Mouse (Mus musculus): ENCODE data around the gene Tmem95. TPM values are rescaled to one million over a fixed set of nuclear protein-coding genes. Genes with fewer than 3 reads are reported as not detected.

The Tmem95 gene
- total RNA-seq, 2 experiments from 2014 or later: not detected

DNA sequence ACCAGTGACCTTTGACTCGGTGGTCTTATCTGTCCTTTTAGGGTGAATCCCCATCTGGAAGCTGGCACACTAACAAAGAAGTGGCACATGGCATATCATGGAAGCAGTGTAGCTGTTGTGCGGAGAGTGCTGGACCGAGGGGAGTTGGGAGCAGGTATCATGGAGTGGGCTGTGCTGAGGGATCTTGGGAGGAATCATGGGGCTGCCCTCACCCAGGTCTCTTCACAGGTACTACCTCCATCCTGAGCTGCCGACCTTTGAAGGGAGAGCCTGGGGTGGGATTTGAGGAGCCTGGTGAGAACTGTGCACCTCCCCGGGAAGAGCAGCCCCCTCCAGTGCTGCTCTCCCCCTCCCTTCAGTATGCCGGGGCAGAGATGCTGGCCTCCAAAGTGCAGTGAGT is 33.9 kb upstream of the Tmem95 start:
- no peak for DNase-seq
- intact Hi-C loops (cut with DNase I): no loop called here

DNA sequence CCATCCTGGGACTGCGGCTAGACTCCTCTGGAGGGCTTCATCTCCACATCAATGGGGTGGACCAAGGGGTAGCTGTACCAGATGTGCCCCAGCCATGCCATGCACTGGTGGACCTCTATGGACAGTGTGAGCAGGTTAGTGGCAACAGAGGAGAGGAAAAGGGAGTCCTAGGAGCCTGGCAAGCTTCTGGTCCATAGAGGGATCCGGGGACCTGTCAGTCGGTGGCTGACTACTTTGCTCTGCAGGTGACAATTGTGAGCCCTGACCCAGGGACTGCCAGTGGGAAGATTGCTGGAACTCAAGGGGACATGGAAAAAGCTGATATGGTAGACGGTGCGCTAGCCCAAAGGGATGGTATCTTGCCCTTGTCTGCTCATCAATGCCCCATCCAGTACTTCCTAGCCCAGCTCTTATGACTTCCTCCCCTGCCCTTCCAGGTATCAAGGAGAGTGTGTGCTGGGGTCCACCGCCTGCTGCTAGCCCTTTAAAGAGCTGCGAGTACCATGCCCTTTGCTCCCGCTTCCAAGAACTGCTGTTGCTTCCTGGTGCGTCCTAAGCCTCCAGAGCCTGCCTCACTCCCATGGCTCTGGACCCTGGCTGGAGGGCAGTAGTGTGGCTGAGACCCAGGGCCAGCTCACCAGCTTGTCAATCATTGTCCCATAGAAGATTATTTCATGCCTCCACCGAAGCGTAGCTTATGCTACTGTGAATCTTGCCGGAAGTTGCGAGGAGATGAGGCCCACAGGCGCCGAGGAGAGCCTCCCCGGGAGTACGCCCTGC is 33.2 kb upstream of the Tmem95 start:
- DNase-seq: no peak
- intact Hi-C loops (cut with DNase I): no loop called here

DNA sequence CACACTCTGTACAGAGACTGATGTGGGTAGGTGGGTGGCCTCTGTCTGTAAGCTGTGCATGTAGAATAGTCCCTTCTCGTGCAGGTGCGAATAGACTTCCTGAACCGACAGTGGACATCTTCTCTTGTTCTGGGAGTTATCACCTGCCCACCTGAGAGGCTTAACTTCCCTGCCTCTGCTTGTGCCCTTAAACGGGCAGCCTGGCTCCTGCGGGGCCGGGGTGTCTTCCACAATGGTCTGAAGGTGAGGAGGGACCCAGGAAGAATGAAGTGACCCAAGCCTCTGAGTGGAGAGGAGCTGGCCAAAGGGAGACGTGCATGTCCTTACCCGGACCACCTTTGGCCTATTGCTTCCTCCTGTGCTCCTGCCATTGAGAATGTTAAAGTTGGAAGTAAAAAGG is 32.4 kb upstream of the Tmem95 start:
- no peak for DNase-seq
- intact Hi-C loops (cut with DNase I): no loop called here

- no peak for DNase-seq
- intact Hi-C loops (cut with DNase I): no loop called here
Measured at GRCm38 (mm10) chr11:69909174-69909573, 31.4 kb upstream of the Tmem95 start.

DNA sequence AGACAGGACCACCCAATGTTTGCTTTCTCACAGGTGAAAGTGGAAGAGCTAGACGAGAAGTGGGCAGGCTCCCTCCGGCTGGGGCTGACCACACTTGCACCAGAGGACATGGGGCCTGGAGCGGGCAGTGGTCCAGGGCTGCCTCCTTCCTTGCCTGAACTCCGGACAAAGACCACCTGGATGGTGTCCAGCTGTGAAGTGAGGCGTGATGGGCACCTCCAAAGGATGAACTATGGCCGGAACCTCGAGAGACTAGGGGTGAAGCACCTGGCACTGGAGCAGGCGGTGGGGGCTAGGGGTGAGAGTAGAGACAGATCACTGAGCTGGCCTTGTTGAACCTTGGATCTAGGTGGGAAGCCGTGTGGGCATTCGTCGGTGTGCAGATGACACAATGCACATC is 30.8 kb upstream of the Tmem95 start:
- intact Hi-C loops (cut with DNase I): no loop called here
- DNase-seq: no peak

- intact Hi-C loops (cut with DNase I): no loop called here
- DNase-seq: no peak
Measured at GRCm38 (mm10) chr11:69904311-69904710, 26.5 kb upstream of the Tmem95 start.

DNA sequence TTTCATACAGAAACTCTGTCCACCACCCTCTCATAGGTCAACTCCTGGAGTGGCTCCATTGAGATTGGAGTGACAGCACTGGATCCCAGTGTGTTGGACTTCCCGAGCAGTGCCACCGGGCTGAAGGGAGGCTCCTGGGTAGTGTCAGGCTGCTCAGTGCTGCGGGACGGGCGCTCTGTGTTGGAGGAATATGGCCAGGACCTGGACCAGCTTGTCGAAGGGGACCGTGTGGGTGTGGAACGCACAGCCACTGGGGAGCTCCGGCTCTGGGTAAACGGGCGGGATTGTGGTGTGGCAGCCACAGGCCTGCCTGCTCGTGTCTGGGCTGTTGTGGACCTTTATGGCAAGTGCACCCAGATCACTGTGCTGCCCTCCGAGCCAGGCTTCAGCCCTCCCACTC is 25.2 kb upstream of the Tmem95 start:
- DNase-seq: no peak
- intact Hi-C loops (cut with DNase I): no loop called here

DNA sequence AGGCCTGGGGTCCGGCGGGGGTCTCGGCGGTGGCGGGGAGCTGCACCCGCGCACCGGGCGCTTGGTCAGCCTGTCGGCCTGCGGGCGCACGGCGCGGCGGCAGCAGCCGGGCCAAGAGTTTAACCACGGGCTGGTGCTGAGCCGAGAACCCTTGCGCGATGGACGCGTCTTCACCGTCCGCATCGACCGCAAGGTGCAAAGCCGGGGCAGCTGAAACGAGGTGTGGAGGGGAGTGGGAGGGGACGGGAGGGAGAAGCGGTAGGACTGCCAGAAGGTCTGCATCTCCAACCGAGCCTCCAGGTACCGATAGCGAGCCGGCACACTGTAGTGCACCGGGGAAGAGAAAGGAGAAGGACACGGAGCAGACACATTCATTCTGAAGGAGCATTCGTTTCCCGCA is 24.2 kb upstream of the Tmem95 start:
- intact Hi-C loops (cut with DNase I): no loop called here
- no peak for DNase-seq

- DNase-seq: peak; percentile 89 to 91
- intact Hi-C loops (cut with DNase I): no loop called here
Measured at GRCm38 (mm10) chr11:69901406-69901846, 23.6 kb upstream of the Tmem95 start.

DNA sequence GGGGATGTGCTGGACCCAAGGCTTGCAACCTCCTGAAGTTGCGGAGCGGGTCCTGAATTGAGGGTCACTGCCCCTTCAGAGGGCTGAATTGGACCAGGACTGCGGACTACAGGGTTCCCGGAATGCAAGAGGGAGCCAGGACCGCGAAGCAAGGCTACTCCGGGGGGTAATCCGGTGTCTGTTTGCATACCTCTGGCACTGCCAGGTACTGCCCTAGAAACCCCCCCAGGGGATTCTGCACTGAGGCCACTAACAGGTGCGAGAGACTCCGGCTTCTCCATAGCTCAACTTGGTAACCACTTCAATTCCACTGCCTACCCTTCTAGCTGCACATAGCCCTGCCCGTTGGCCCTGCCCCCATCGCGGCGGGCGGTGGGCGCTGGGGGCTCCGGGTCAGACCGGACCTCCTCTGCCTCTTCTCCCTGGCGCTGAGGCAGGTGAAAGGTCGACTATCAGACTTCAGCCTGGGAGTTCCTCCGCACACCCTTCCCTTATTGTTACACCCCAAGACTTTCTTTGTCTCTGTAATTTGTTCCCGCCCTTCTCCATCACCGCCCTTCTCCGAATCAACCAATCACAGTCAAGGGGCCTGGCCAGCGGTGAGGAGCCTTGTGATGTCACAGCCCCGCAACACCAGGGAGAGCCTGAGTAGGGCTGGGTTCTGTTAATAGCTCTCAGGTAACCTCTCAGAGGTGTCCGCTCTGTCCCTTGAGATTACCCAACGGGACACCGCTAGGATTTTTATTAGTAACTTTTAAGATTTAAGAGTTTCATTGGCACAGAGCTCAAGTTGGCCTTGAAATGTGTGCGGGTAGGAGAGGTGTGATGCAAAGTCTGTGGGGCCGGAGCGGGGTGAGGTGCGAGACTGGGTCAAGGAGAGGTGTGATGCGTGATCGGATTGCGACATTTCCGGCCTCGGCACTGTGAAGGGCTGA is 22.9 kb upstream of the Tmem95 start, which contains the start of the genes 2810408A11Rik and Neurl4:
Gene 2810408A11Rik (minus strand): TSS at position 517 of the 935 bp plus-strand sequence.
Gene Neurl4 (plus strand): TSS at position 602 of the 935 bp plus-strand sequence.
- DNase-seq: peak; percentile 76 to 83
- intact Hi-C loops (cut with DNase I): no loop called here

DNA sequence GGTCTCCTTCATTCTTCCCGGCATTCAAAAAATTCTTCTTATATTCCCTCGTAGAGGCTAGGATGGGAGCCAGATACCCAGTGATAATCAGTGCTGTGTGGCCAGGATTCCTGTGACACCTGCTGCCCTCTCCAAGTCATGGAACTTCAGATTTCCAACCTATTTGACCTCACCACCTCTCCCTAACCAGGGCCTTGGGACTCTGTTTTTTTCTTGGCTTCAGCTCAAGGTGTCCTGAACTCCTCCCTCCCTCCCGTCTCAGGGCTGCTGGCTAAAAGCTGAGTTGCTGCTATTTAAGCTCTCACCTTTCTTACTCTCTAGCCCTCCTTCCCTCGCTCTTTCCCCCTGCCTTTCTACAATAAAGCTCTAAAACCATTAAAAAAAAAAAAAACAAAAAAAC is 22.1 kb upstream of the Tmem95 start:
- intact Hi-C loops (cut with DNase I): no loop called here
- no peak for DNase-seq

- no peak for DNase-seq
- intact Hi-C loops (cut with DNase I): no loop called here
Measured at GRCm38 (mm10) chr11:69895291-69895690, 17.5 kb upstream of the Tmem95 start, which contains the start of gene Acap1. Acap1 (minus strand) TSS chr11:69895539.

DNA sequence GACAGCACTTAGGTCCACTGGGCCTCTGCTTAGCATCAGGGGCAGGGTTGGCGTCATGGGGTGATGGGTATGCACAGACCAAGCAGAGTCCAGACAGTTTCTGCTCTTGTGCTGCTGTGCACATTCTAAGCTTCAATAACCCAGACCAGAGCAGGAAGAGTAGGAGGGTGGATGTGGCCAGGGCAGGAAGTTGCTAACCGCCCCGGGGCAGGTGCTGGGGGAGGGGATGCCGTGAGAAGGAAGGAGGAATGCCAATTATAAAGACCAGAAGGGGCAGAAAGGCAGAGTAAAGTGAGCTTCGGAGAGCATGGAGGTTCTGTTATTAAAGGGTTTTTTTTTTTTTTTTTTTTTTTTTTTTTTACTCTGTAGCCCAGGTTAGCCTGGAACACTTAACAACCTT is 16.9 kb upstream of the Tmem95 start:
- no peak for DNase-seq
- intact Hi-C loops (cut with DNase I): no loop called here

DNA sequence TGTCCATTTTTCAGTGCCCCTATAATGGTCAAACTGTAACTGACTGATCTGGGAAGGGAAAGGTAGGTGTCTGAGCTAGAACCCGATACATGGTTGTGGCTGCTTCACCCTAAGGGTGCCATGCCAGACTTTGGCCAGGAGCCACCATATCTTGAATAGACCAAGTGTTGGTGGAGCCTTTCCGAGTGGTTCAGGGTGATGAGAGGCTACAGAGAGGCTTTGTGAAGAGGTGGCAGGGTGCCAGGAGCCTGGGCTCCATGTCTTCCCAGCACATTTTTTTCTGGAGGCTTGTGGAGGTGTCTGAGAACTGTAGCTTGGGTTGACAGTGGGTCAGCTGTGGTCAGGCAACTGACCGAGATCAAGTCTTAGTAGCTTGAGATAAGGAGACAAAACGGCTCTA is 13.7 kb upstream of the Tmem95 start:
- DNase-seq: no peak
- intact Hi-C loops (cut with DNase I): no loop called here

DNA sequence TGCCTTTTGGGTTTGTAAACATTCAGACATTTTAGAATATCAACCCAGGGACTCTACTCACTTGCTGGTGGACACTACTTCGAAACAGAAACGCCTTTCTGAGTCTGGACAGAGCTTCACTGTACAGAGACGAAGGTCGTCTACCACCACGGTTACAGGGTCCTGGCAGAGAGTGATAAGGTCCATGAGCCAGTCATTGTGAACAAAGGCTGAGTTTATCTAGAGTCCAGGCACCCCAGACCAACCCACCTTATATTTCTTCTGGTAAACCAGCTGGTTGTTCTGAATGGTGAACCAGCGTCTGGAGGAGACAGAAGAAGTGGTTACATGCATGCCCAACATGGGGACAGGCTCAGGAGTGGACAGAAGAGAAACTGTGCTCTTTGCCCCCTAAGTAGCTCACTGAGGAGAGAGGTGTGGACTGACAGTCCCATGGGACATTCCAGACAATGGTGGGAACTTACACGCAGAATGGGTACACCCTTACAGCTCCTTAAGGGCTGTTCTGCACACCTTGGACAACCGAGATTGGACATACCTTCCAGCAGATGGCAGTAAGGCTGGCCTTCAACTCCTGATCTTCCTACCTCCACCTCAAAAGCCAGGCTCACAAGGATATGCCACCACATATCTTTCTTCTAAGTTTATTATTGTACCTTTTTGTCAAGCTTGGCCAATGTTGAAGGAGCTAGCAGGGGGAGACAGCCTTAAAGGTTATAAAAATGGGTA is 9.3 kb upstream of the Tmem95 start:
- intact Hi-C loops (cut with DNase I): no loop called here
- no peak for DNase-seq

- intact Hi-C loops (cut with DNase I): no loop called here
- DNase-seq: no peak
Measured at GRCm38 (mm10) chr11:69884663-69885062, 6.8 kb upstream of the Tmem95 start.

DNA sequence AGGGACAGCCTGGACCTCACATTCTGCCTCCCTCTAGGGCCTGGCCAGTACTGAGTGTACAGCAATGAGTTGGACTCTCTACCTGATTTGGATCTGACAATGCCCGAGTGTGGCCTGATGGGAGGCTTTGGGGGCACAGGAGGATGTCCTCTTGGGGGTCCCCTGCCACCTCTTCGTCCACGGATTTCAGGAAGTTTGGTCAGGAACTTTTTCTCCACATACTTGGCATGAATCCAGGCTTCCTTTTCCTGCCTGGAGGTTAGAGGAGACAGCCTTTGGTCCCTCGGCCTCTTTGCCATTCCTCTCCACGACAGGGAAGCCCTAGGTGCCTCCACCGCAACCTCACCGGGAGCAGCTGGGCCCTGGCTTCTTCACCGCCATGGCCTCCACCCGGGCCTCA is 6.4 kb upstream of the Tmem95 start:
- intact Hi-C loops (cut with DNase I): no loop called here
- DNase-seq: no peak

- DNase-seq: no peak
- intact Hi-C loops (cut with DNase I): no loop called here
Measured at GRCm38 (mm10) chr11:69883527-69884151, 5.8 kb upstream of the Tmem95 start.

DNA sequence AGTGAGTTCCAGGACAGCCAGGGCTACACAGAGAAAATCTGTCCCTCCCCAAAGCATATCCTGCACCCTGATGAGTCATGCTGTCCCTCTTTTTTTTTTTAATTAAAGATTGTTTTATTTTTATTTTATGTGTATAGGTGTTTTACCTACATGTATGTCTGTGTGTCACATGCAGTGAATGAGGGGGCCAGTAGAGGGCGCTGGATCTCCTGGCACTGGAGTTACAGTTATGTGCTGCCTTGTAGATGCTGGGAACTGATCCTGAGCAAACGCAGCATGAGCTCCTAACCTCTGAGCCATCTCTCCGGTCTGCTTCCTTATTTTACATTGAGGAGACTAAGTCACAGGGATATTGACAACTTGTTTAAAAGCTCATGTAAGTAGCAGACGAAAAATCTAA is 5.2 kb upstream of the Tmem95 start:
- no peak for DNase-seq
- intact Hi-C loops (cut with DNase I): no loop called here
